Mouse (Mus musculus): ENCODE measurements around the gene Prkci.

- no peak for TF ChIP-seq GATA1 (IDR thresholded peaks at IDR 0.05; ENCODE audit: borderline replicate concordance, low read length)
- TF ChIP-seq FLI1 (IDR thresholded peaks at IDR 0.05; ENCODE audit: low read length) = no peak
Measured at GRCm38 (mm10) chr3:31079450-31079849, 83.9 kb downstream of the Prkci start.
